Mouse (Mus musculus) forebrain, embryonic 14.5 days (tissue): ENCODE results near the gene Prokr1. TPM values are rescaled to one million over a fixed set of nuclear protein-coding genes. Genes with fewer than 3 reads are reported as not detected.
A peak's percentile ranks its signal among the peaks of the same experiment; 100 is the strongest.

Experiments used
- ATAC-seq: fragments of 200-750 bp; cut with Nextera tagmentation; 2 replicates; pipeline ENCODE4 v1.8.0; 2017; ENCODE audit warnings: mild to moderate bottlenecking, moderate library complexity
- DNase-seq: peaks from one replicate; pipeline ENCODE4 v3.0.0-alpha.2; 2015; ENCODE audit warnings: low spot score
- H3K27ac ChIP-seq: fragments of 300-500 bp; sonication (generic); 2 replicates; pipeline ENCODE4 v1.5.1; 2014; ENCODE audit warnings: low read depth, mild to moderate bottlenecking, control low read depth, low read length, moderate library complexity
- H3K27me3 ChIP-seq: fragments of 300-500 bp; sonication (generic); replicated peaks from 2 replicates; pipeline ENCODE4 v1.6.1; 2014; ENCODE audit warnings: low read length, control low read depth, mixed read lengths; ENCODE audit not compliant: control insufficient read depth, insufficient read depth
- H3K36me3 ChIP-seq: fragments of 300-500 bp; sonication (generic); 2 replicates; pipeline ENCODE4 v1.6.1; 2014; ENCODE audit warnings: low read length, control low read depth; ENCODE audit not compliant: control insufficient read depth, insufficient read depth
- H3K4me1 ChIP-seq: fragments of 300-500 bp; sonication (generic); 2 replicates; pipeline ENCODE4 v1.6.1; 2014; ENCODE audit warnings: antibody characterized with exemption, low read length, control low read depth; ENCODE audit not compliant: control insufficient read depth, insufficient read depth
- H3K4me2 ChIP-seq: fragments of 300-500 bp; sonication (generic); 2 replicates; pipeline ENCODE4 v1.6.1; 2014; ENCODE audit warnings: mild to moderate bottlenecking, control low read depth, low read length
- H3K4me3 ChIP-seq: fragments of 300-500 bp; sonication (generic); 2 replicates; pipeline ENCODE4 v1.5.1; 2014; ENCODE audit warnings: low read depth, low read length, control low read depth
- H3K9ac ChIP-seq: fragments of 300-500 bp; sonication (generic); 2 replicates; pipeline ENCODE4 v1.6.1; 2014; ENCODE audit warnings: mild to moderate bottlenecking, low read length, control low read depth, moderate library complexity
- H3K9me3 ChIP-seq: fragments of 300-500 bp; sonication (generic); replicated peaks from 2 replicates; pipeline ENCODE4 v1.6.1; 2016; ENCODE audit warnings: low read length, control low read depth, mixed read lengths; ENCODE audit not compliant: control insufficient read depth
- WGBS: fragments of 180-500 bp; shearing (Covaris S2); extraction: QIAGEN DNeasy Blood & Tissue Kit; methylation state at CpG from one replicate; pipeline ENCODE4 v1.1.7; 2014; 5-methylcytosine and 5-hydroxymethylcytosine counted together
- polyA plus RNA-seq: library from polyadenylated mRNA; unstranded; fragments of >200 nt; fragmentation: Nextera tagmentation; extraction: Ambion mirVana; gene quantifications from 2 replicates; pipeline ENCODE4 v1.2.1, GENCODE M21; 2014

The Prokr1 gene
- polyA plus RNA-seq, 1 experiment from 2014 or later: 3.1 TPM

GRCm38 (mm10) chr6:87552054-87552807 is 38.3 kb downstream of the Prokr1 start:
- DNase-seq (peak; percentile 53), ATAC-seq (no peak)
- Histone ChIP-seq H3K27ac (no peak overlapping the region), H3K4me1 (no peaks in the 10 kb centered on the region), H3K36me3 (no peaks in the 10 kb centered on the region), H3K4me3 (no peak overlapping the region), H3K4me2 (no peak overlapping the region), H3K9ac (no peak overlapping the region), H3K9me3 (0 out of 2 replicates have a peak, but pooled peaks cover 3% of the 10 kb centered on the region), H3K27me3 (no peaks in the 10 kb centered on the region)
- WGBS: 63% methylated on average over 7 of the region's 7 CpGs

- DNase-seq (no peak), ATAC-seq (no peak)
- Histone ChIP-seq H3K4me1 (peaks cover 4% of the 10 kb centered on the region; the same call in 1 of the 2 replicates), H3K4me2 (no peak overlapping the region), H3K36me3 (no peaks in the 10 kb centered on the region), H3K9ac (no peak overlapping the region), H3K27me3 (no peaks in the 10 kb centered on the region), H3K9me3 (0 out of 2 replicates have a peak, but pooled peaks cover 12% of the 10 kb centered on the region), H3K27ac (no peak overlapping the region), H3K4me3 (no peak overlapping the region)
- 81% methylated on average over 7 of the region's 7 CpGs for WGBS
These were observed 42.7 kb downstream of the Prokr1 start for GRCm38 (mm10) chr6:87547836-87548235.

GRCm38 (mm10) chr6:87547431-87547830 is 43.1 kb downstream of the Prokr1 start:
- H3K36me3 ChIP-seq: no peaks in the 10 kb centered on the region
- 0 out of 2 replicates have a peak, but pooled peaks cover 12% of the 10 kb centered on the region for H3K9me3 ChIP-seq
- DNase-seq (no peak), ATAC-seq (no peak)
- no peak overlapping the region for H3K9ac ChIP-seq
- H3K4me2 ChIP-seq: no peak overlapping the region
- no peak overlapping the region for H3K27ac ChIP-seq
- H3K27me3 ChIP-seq: no peaks in the 10 kb centered on the region
- H3K4me3 ChIP-seq: no peak overlapping the region
- peaks cover 4% of the 10 kb centered on the region; the same call in 1 of the 2 replicates for H3K4me1 ChIP-seq
- WGBS: 88% methylated on average over 4 of the region's 4 CpGs

GRCm38 (mm10) chr6:87545331-87546217 is 45.0 kb downstream of the Prokr1 start:
- Histone ChIP-seq H3K9me3 (0 out of 2 replicates have a peak, but pooled peaks cover 12% of the 10 kb centered on the region), H3K4me1 (peaks cover 4% of the 10 kb centered on the region; the same call in 1 of the 2 replicates), H3K4me2 (no peak overlapping the region), H3K27ac (peak overlapping the region; percentile 44), H3K27me3 (no peaks in the 10 kb centered on the region), H3K9ac (no peak overlapping the region), H3K4me3 (no peak overlapping the region), H3K36me3 (no peaks in the 10 kb centered on the region)
- ATAC-seq (peak; percentile 96), DNase-seq (peak; percentile 90)
- WGBS: 0% methylated on average over 1 of the region's 1 CpGs

- Histone ChIP-seq H3K27ac (no peak overlapping the region), H3K9me3 (0 out of 2 replicates have a peak, but pooled peaks cover 7% of the 10 kb centered on the region), H3K27me3 (no peaks in the 10 kb centered on the region), H3K36me3 (no peaks in the 10 kb centered on the region), H3K4me1 (peaks cover 4% of the 10 kb centered on the region; the same call in 1 of the 2 replicates), H3K4me3 (no peak overlapping the region), H3K4me2 (no peak overlapping the region), H3K9ac (no peak overlapping the region)
- DNase-seq (no peak), ATAC-seq (no peak)
- 84% methylated on average over 9 of the region's 9 CpGs for WGBS
These were observed 48.5 kb downstream of the Prokr1 start for GRCm38 (mm10) chr6:87542027-87542426.

- no peak for ATAC-seq
- Histone ChIP-seq H3K27me3 (no peaks in the 10 kb centered on the region), H3K27ac (no peak overlapping the region), H3K4me3 (no peak overlapping the region), H3K36me3 (no peaks in the 10 kb centered on the region), H3K4me2 (no peak overlapping the region), H3K9ac (no peak overlapping the region), H3K4me1 (peaks cover 4% of the 10 kb centered on the region; the same call in 1 of the 2 replicates), H3K9me3 (0 out of 2 replicates have a peak, but pooled peaks cover under 1% of the 10 kb centered on the region)
- DNase-seq: no peak
- WGBS: 90% methylated on average over 6 of the region's 6 CpGs
These were observed 49.4 kb downstream of the Prokr1 start for GRCm38 (mm10) chr6:87541171-87541571.

GRCm38 (mm10) chr6:87538376-87539270 is 51.9 kb downstream of the Prokr1 start:
- Histone ChIP-seq H3K4me1 (no peaks in the 10 kb centered on the region), H3K27me3 (no peaks in the 10 kb centered on the region), H3K4me3 (no peak overlapping the region), H3K9ac (no peak overlapping the region), H3K9me3 (no peaks in the 10 kb centered on the region), H3K4me2 (no peak overlapping the region), H3K36me3 (no peaks in the 10 kb centered on the region), H3K27ac (no peak overlapping the region)
- WGBS: 89% methylated on average over 15 of the region's 15 CpGs
- DNase-seq: no peak
- no peak for ATAC-seq

GRCm38 (mm10) chr6:87537678-87538077 is 52.9 kb downstream of the Prokr1 start:
- no peaks in the 10 kb centered on the region for H3K9me3 ChIP-seq
- H3K36me3 ChIP-seq: no peaks in the 10 kb centered on the region
- no peak overlapping the region for H3K27ac ChIP-seq
- 0 out of 2 replicates have a peak, but pooled peaks cover 2% of the 10 kb centered on the region for H3K4me1 ChIP-seq
- no peaks in the 10 kb centered on the region for H3K27me3 ChIP-seq
- no peak overlapping the region for H3K4me3 ChIP-seq
- 76% methylated on average over 5 of the region's 5 CpGs for WGBS
- DNase-seq: no peak
- no peak overlapping the region for H3K4me2 ChIP-seq
- no peak overlapping the region for H3K9ac ChIP-seq
- ATAC-seq: no peak
